Mouse (Mus musculus) liver, adult 2 months (tissue): ENCODE data around the gene Ddx31.

ENCODE experiments used
- CTCF ChIP-seq: fragments of 200-500 bp; IDR thresholded peaks from 2 replicates; pipeline ENCODE4 v1.5.1; 2011; ENCODE audit warnings: low read depth, low read length, control low read depth
- POLR2A ChIP-seq: fragments of 200-500 bp; IDR thresholded peaks from 2 replicates; pipeline ENCODE4 v1.6.1; 2011; ENCODE audit warnings: low read length, control low read depth; ENCODE audit not compliant: insufficient read depth; ENCODE audit errors: extremely low read depth

DNA sequence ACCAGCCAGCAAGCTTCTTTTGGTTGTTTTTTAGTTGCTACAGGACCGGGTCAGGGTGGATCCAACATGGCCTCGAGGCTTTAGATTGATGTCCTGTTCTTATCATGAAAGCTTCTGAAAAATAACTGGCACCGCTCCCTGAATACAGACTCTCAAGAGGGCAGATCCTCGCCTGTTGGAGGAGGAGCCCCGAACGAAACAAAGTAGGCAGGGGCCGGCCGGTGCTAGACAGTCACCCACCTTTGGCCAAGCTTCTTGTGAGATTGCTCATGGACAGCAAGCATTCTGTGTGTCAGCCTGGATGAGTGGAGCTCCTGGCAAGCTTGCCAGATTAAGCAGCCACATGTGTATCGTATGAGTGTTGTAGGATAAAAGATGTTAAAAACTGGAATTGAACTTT lies 64.6 kb downstream of the Ddx31 start:
- TF ChIP-seq CTCF = no peak
- no peak for TF ChIP-seq POLR2A
